Mouse (Mus musculus): ENCODE data around the gene Magi1. TPM values are rescaled to one million over a fixed set of nuclear protein-coding genes. Genes with fewer than 3 reads are reported as not detected.
A peak's percentile ranks its signal among the peaks of the same experiment; 100 is the strongest.

Magi1 gene
- polyA plus RNA-seq, 1 experiment from 2014 or later = 17.1 TPM

- H3K4me3 ChIP-seq (replicated peaks) = no peak overlapping the region
- H3K27me3 ChIP-seq = no peaks in the 10 kb centered on the region
- ATAC-seq (ENCODE audit: insufficient number of reproducible peaks, insufficient read depth, low FRiP score, low TSS enrichment, low read depth) = no peak
- H3K4me1 ChIP-seq (replicated peaks) = peaks cover 11% of the 10 kb centered on the region; the same call in 1 of the 2 replicates
- no peak overlapping the region for H3K27ac ChIP-seq
- WGBS = 45% methylated on average over 2 of the region's 2 CpGs
- H3K9me3 ChIP-seq = no peaks in the 10 kb centered on the region
- no peak overlapping the region for H3K9ac ChIP-seq (replicated peaks)
- H3K36me3 ChIP-seq = no peaks in the 10 kb centered on the region
- H3K4me2 ChIP-seq = no peak overlapping the region
Observed at GRCm38 (mm10) chr6:93957172-93957571, 326.5 kb downstream of the Magi1 start.

DNA sequence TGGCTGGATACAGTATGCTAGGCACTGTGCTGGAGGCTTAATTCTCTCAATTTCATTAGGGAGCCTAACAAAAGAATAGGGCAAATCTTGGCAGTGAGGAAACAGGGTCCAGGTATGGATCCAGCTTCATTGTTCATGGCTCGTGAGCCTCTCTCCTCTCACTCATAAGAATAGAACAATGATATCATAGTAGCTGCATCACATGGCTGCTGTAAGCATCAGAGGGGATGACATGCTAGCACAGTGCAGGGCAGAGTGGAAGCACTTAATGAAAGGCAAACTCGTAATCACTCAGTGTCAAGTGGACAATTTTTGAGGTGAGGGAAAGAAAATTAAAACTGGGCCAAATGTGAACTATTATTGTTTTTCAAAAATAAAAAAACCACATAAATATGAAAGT lies 337.1 kb downstream of the Magi1 start:
- no peaks in the 10 kb centered on the region for H3K27me3 ChIP-seq
- H3K9me3 ChIP-seq = no peaks in the 10 kb centered on the region
- 86% methylated on average over 2 of the region's 2 CpGs for WGBS
- no peaks in the 10 kb centered on the region for H3K36me3 ChIP-seq
- no peak for ATAC-seq (ENCODE audit: insufficient number of reproducible peaks, insufficient read depth, low FRiP score, low TSS enrichment, low read depth)
- H3K9ac ChIP-seq (replicated peaks) = no peak overlapping the region
- H3K4me3 ChIP-seq (replicated peaks) = no peak overlapping the region
- H3K4me1 ChIP-seq (replicated peaks) = peaks cover 7% of the 10 kb centered on the region
- H3K27ac ChIP-seq = no peak overlapping the region
- no peak overlapping the region for H3K4me2 ChIP-seq

- no peak overlapping the region for H3K27ac ChIP-seq
- no peaks in the 10 kb centered on the region for H3K36me3 ChIP-seq
- no peak overlapping the region for H3K4me2 ChIP-seq
- no peaks in the 10 kb centered on the region for H3K9me3 ChIP-seq
- no peak overlapping the region for H3K4me3 ChIP-seq (replicated peaks)
- 88% methylated on average over 6 of the region's 6 CpGs for WGBS
- no peak for ATAC-seq (ENCODE audit: insufficient number of reproducible peaks, insufficient read depth, low FRiP score, low TSS enrichment, low read depth)
- no peaks in the 10 kb centered on the region for H3K27me3 ChIP-seq
- H3K9ac ChIP-seq (replicated peaks) = no peak overlapping the region
- no peaks in the 10 kb centered on the region for H3K4me1 ChIP-seq (replicated peaks)
Observed at GRCm38 (mm10) chr6:93936359-93936758, 347.4 kb downstream of the Magi1 start.

DNA sequence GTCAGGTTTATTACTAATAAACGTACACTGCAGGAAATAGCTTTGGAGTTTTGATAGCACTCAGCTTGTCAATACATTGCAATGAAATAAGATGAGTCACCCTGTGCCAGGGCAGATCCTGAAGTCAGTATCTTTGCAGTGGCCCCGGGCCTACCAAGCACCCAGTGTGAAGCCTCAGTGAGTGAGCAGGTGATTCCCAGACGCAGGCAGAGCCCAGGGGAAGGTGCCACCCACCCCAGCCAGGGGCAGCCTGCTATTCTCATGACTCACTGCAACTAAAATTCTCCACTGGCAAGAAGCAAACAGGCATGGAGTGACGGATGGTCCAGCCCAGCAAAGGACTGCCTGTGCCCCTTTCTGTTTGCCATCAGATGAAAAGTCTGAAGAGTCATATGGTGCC lies 347.9 kb downstream of the Magi1 start:
- no peak for ATAC-seq (ENCODE audit: insufficient number of reproducible peaks, insufficient read depth, low FRiP score, low TSS enrichment, low read depth)
- Histone ChIP-seq H3K27ac (no peak overlapping the region), H3K36me3 (no peaks in the 10 kb centered on the region), H3K9ac (replicated peaks) (no peak overlapping the region), H3K9me3 (no peaks in the 10 kb centered on the region), H3K4me2 (no peak overlapping the region), H3K4me3 (replicated peaks) (no peak overlapping the region), H3K27me3 (no peaks in the 10 kb centered on the region), H3K4me1 (replicated peaks) (no peaks in the 10 kb centered on the region)
- WGBS = 74% methylated on average over 4 of the region's 4 CpGs

- Histone ChIP-seq H3K27ac (no peak overlapping the region), H3K27me3 (no peaks in the 10 kb centered on the region), H3K9me3 (no peaks in the 10 kb centered on the region), H3K4me1 (replicated peaks) (no peaks in the 10 kb centered on the region), H3K4me2 (no peak overlapping the region), H3K9ac (replicated peaks) (no peak overlapping the region), H3K36me3 (no peaks in the 10 kb centered on the region), H3K4me3 (replicated peaks) (no peak overlapping the region)
- WGBS = 84% methylated on average over 2 of the region's 2 CpGs
- no peak for ATAC-seq (ENCODE audit: insufficient number of reproducible peaks, insufficient read depth, low FRiP score, low TSS enrichment, low read depth)
Observed at GRCm38 (mm10) chr6:93934700-93935099, 349.0 kb downstream of the Magi1 start.

- no peaks in the 10 kb centered on the region for H3K9me3 ChIP-seq
- H3K4me3 ChIP-seq (replicated peaks) = no peak overlapping the region
- no peak overlapping the region for H3K4me2 ChIP-seq
- H3K27ac ChIP-seq = no peak overlapping the region
- ATAC-seq (ENCODE audit: insufficient number of reproducible peaks, insufficient read depth, low FRiP score, low TSS enrichment, low read depth) = no peak
- H3K9ac ChIP-seq (replicated peaks) = no peak overlapping the region
- peaks cover 25% of the 10 kb centered on the region for H3K4me1 ChIP-seq (replicated peaks)
- H3K27me3 ChIP-seq = no peaks in the 10 kb centered on the region
- H3K36me3 ChIP-seq = no peaks in the 10 kb centered on the region
- 81% methylated on average over 2 of the region's 2 CpGs for WGBS
Observed at GRCm38 (mm10) chr6:93924568-93924967, 359.1 kb downstream of the Magi1 start.

DNA sequence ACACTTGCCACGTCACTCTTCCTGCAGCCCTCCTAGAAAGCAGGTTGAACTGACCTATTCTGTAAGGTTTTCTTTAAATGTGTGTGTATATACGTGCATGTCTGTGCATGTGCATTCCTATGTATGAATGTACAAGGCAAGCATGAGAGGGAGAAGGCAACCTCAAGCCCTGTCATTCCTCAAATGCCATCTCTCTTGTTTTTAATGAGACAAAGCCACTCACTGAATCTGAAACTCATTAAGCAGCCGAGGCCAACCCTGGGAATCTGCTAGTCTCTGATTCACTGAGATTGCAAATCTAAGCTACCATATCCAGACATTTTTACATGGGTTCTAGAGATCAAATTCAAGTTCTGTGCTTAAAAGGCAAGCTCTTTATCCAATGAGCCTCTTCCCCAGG lies 359.7 kb downstream of the Magi1 start:
- H3K4me2 ChIP-seq = no peak overlapping the region

GRCm38 (mm10) chr6:93923351-93923750 lies 360.4 kb downstream of the Magi1 start:
- whole genome bisulfite sequencing = 81% methylated on average over 5 of the region's 5 CpGs
- Histone ChIP-seq H3K9ac (replicated peaks) (no peak overlapping the region), H3K9me3 (no peaks in the 10 kb centered on the region), H3K4me2 (no peak overlapping the region), H3K36me3 (no peaks in the 10 kb centered on the region), H3K4me1 (replicated peaks) (peaks cover 25% of the 10 kb centered on the region), H3K27me3 (no peaks in the 10 kb centered on the region), H3K4me3 (replicated peaks) (no peak overlapping the region), H3K27ac (no peak overlapping the region)
- ATAC-seq (ENCODE audit: insufficient number of reproducible peaks, insufficient read depth, low FRiP score, low TSS enrichment, low read depth) = no peak

More for the DNA sequence above, 359.7 kb downstream of the Magi1 start:
- Histone ChIP-seq H3K27ac (no peak overlapping the region), H3K36me3 (no peaks in the 10 kb centered on the region), H3K27me3 (no peaks in the 10 kb centered on the region), H3K9me3 (no peaks in the 10 kb centered on the region), H3K9ac (replicated peaks) (no peak overlapping the region), H3K4me1 (replicated peaks) (peaks cover 25% of the 10 kb centered on the region), H3K4me3 (replicated peaks) (no peak overlapping the region)
- WGBS = 55% methylated on average over 3 of the region's 3 CpGs
- ATAC-seq (ENCODE audit: insufficient number of reproducible peaks, insufficient read depth, low FRiP score, low TSS enrichment, low read depth) = no peak

GRCm38 (mm10) chr6:93922931-93923330 lies 360.8 kb downstream of the Magi1 start:
- no peaks in the 10 kb centered on the region for H3K27me3 ChIP-seq

GRCm38 (mm10) chr6:93913226-93913861 lies 370.4 kb downstream of the Magi1 start:
- peak overlapping the region; percentile 70 for H3K4me2 ChIP-seq
- no peaks in the 10 kb centered on the region for H3K36me3 ChIP-seq
- peak overlapping the region; percentile 40 for H3K4me3 ChIP-seq (replicated peaks)
- no peaks in the 10 kb centered on the region for H3K27me3 ChIP-seq
- 2% methylated on average over 22 of the region's 22 CpGs for WGBS
- H3K9ac ChIP-seq (replicated peaks) = peak overlapping the region; percentile 63
- H3K4me1 ChIP-seq (replicated peaks) = peaks cover 38% of the 10 kb centered on the region
- H3K27ac ChIP-seq = peak overlapping the region; percentile 97
- no peaks in the 10 kb centered on the region for H3K9me3 ChIP-seq
- ATAC-seq (ENCODE audit: insufficient number of reproducible peaks, insufficient read depth, low FRiP score, low TSS enrichment, low read depth) = peak; percentile 26; the same call in 1 of the 2 replicates

More at GRCm38 (mm10) chr6:93922931-93923330, 360.8 kb downstream of the Magi1 start:
- WGBS = 90% methylated on average over 7 of the region's 7 CpGs
- Histone ChIP-seq H3K9me3 (no peaks in the 10 kb centered on the region), H3K36me3 (no peaks in the 10 kb centered on the region), H3K4me1 (replicated peaks) (peaks cover 26% of the 10 kb centered on the region), H3K9ac (replicated peaks) (no peak overlapping the region), H3K27ac (no peak overlapping the region), H3K4me3 (replicated peaks) (no peak overlapping the region), H3K4me2 (no peak overlapping the region)
- ATAC-seq (ENCODE audit: insufficient number of reproducible peaks, insufficient read depth, low FRiP score, low TSS enrichment, low read depth) = no peak

GRCm38 (mm10) chr6:93912582-93913225 lies 371.0 kb downstream of the Magi1 start:
- ATAC-seq (ENCODE audit: insufficient number of reproducible peaks, insufficient read depth, low FRiP score, low TSS enrichment, low read depth) = peak; percentile 94
- H3K4me1 ChIP-seq (replicated peaks) = peaks cover 36% of the 10 kb centered on the region
- 0% methylated on average over 20 of the region's 20 CpGs for WGBS
- no peaks in the 10 kb centered on the region for H3K9me3 ChIP-seq
- H3K27ac ChIP-seq = peak overlapping the region; percentile 97
- peak overlapping the region; percentile 70 for H3K4me2 ChIP-seq
- H3K4me3 ChIP-seq (replicated peaks) = peak overlapping the region; percentile 40
- H3K36me3 ChIP-seq = no peaks in the 10 kb centered on the region
- H3K27me3 ChIP-seq = no peaks in the 10 kb centered on the region
- H3K9ac ChIP-seq (replicated peaks) = peak overlapping the region; percentile 63

All from limb, embryonic 12.5 days (tissue).